Mouse (Mus musculus) heart, embryonic 14.5 days (tissue): ENCODE data around the gene Trak1. TPM values are rescaled to one million over a fixed set of nuclear protein-coding genes. Genes with fewer than 3 reads are reported as not detected.

ENCODE experiments used
- ATAC-seq: fragments of 200-750 bp; cut with Nextera tagmentation; 2 replicates; pipeline ENCODE4 v1.8.0; 2017; ENCODE audit warnings: low read depth, moderate TSS enrichment; ENCODE audit not compliant: insufficient number of reproducible peaks, insufficient read depth, low FRiP score
- H3K27ac ChIP-seq, 2 experiments: fragments of 200-500 bp in 1 of 2; fragments of 300-500 bp in 1 of 2; sonication (generic) in 1 of 2; replicated peaks in 1 of 2; 2 replicates each; pipeline ENCODE4 v1.5.1; 2012 to 2014; ENCODE audit warnings: low read depth in 2 of 2, low read length in 2 of 2, control low read depth in 1 of 2, mild to moderate bottlenecking in 1 of 2, mixed read lengths in 1 of 2; ENCODE audit not compliant: control insufficient read depth in 1 of 2, insufficient read depth in 1 of 2
- H3K27me3 ChIP-seq: fragments of 300-500 bp; sonication (generic); 2 replicates; pipeline ENCODE4 v1.6.1; 2014; ENCODE audit warnings: mild to moderate bottlenecking, low read length, control low read depth; ENCODE audit not compliant: control insufficient read depth, insufficient read depth
- H3K36me3 ChIP-seq: fragments of 300-500 bp; sonication (generic); 2 replicates; pipeline ENCODE4 v1.6.1; 2014; ENCODE audit warnings: mild to moderate bottlenecking, control low read depth, low read length, mixed read lengths; ENCODE audit not compliant: control insufficient read depth, insufficient read depth
- H3K4me1 ChIP-seq, 2 experiments: fragments of 200-500 bp in 1 of 2; fragments of 300-500 bp in 1 of 2; sonication (generic) in 1 of 2; 2 replicates each; pipeline ENCODE4 v1.6.1; 2012 to 2014; ENCODE audit warnings: low read length in 2 of 2, control low read depth in 1 of 2, mixed read lengths in 1 of 2; ENCODE audit not compliant: control insufficient read depth in 2 of 2, insufficient read depth in 2 of 2
- H3K4me2 ChIP-seq: fragments of 300-500 bp; sonication (generic); 2 replicates; pipeline ENCODE4 v1.6.1; 2014; ENCODE audit warnings: mild to moderate bottlenecking, low read length
- H3K4me3 ChIP-seq, 2 experiments: fragments of 200-500 bp in 1 of 2; fragments of 300-500 bp in 1 of 2; sonication (generic) in 1 of 2; 2 replicates each; pipeline ENCODE4 v1.5.1; 2012 to 2014; ENCODE audit warnings: low read length in 2 of 2, mild to moderate bottlenecking in 2 of 2, control low read depth in 1 of 2, low read depth in 1 of 2, moderate library complexity in 1 of 2; ENCODE audit not compliant: control insufficient read depth in 1 of 2, insufficient read depth in 1 of 2
- H3K9ac ChIP-seq: fragments of 300-500 bp; sonication (generic); 2 replicates; pipeline ENCODE4 v1.6.1; 2014; ENCODE audit warnings: mild to moderate bottlenecking, low read length
- H3K9me3 ChIP-seq: fragments of 300-500 bp; sonication (generic); 2 replicates; pipeline ENCODE4 v1.6.1; 2016; ENCODE audit warnings: low read length, control low read depth; ENCODE audit not compliant: control insufficient read depth
- WGBS: fragments of 180-500 bp; shearing (Covaris S2); extraction: QIAGEN DNeasy Blood & Tissue Kit; methylation state at CpG from one replicate; pipeline ENCODE4 v1.1.7; 2014; 5-methylcytosine and 5-hydroxymethylcytosine counted together
- polyA plus RNA-seq: library from polyadenylated mRNA; unstranded; fragments of >200 nt; fragmentation: Nextera tagmentation; extraction: Ambion mirVana; gene quantifications from 2 replicates; pipeline ENCODE4 v1.2.1, GENCODE M21; 2014

The Trak1 gene
- polyA plus RNA-seq, 1 experiment from 2014 or later = 41.3 TPM

- H3K27ac ChIP-seq = no peak overlapping the region
- no peaks in the 10 kb centered on the region for H3K9me3 ChIP-seq
- ATAC-seq = no peak
- WGBS = 53% methylated on average over 9 of the region's 9 CpGs
- peaks cover 31 to 42% of the 10 kb centered on the region in 2 experiments for H3K4me1 ChIP-seq
- peaks cover 14% of the 10 kb centered on the region for H3K36me3 ChIP-seq
- no peak overlapping the region for H3K9ac ChIP-seq
- H3K27me3 ChIP-seq = no peaks in the 10 kb centered on the region
- H3K4me3 ChIP-seq = no peak overlapping the region
- no peak overlapping the region for H3K4me2 ChIP-seq
Measured at GRCm38 (mm10) chr9:121303748-121304147, 6.4 kb downstream of the Trak1 start.

- no peaks in the 10 kb centered on the region for H3K27me3 ChIP-seq
- H3K9me3 ChIP-seq = no peaks in the 10 kb centered on the region
- no peak for ATAC-seq
- no peak overlapping the region for H3K9ac ChIP-seq
- H3K27ac ChIP-seq = no peak overlapping the region
- WGBS = 87% methylated on average over 10 of the region's 10 CpGs
- no peak overlapping the region for H3K4me3 ChIP-seq
- peaks cover 14% of the 10 kb centered on the region for H3K36me3 ChIP-seq
- H3K4me1 ChIP-seq = peaks cover 26 to 39% of the 10 kb centered on the region in 2 experiments
- no peak overlapping the region for H3K4me2 ChIP-seq
Measured at GRCm38 (mm10) chr9:121304520-121304919, 7.2 kb downstream of the Trak1 start.

GRCm38 (mm10) chr9:121305456-121305855 is 8.2 kb downstream of the Trak1 start:
- WGBS = 97% methylated on average over 4 of the region's 4 CpGs
- H3K36me3 ChIP-seq = peaks cover 10% of the 10 kb centered on the region

GRCm38 (mm10) chr9:121309287-121309686 is 12.0 kb downstream of the Trak1 start:
- Histone ChIP-seq H3K27ac (0 out of 4 replicates have a peak overlapping the region, but pooled peaks of 1 of the 2 experiments have one; percentile 78), H3K4me3 (no peak overlapping the region), H3K9me3 (no peaks in the 10 kb centered on the region), H3K36me3 (peaks cover 10% of the 10 kb centered on the region), H3K9ac (no peak overlapping the region), H3K4me1 (peaks cover 34 to 45% of the 10 kb centered on the region in 2 experiments), H3K27me3 (no peaks in the 10 kb centered on the region), H3K4me2 (no peak overlapping the region)
- ATAC-seq = no peak
- 51% methylated on average over 4 of the region's 4 CpGs for WGBS

More at GRCm38 (mm10) chr9:121305456-121305855, 8.2 kb downstream of the Trak1 start:
- Histone ChIP-seq H3K9me3 (no peaks in the 10 kb centered on the region), H3K27me3 (no peaks in the 10 kb centered on the region), H3K9ac (no peak overlapping the region), H3K27ac (no peak overlapping the region), H3K4me2 (no peak overlapping the region), H3K4me3 (no peak overlapping the region), H3K4me1 (peaks cover 26 to 40% of the 10 kb centered on the region in 2 experiments)
- no peak for ATAC-seq

- no peaks in the 10 kb centered on the region for H3K27me3 ChIP-seq
- peaks cover 41 to 57% of the 10 kb centered on the region in 2 experiments for H3K4me1 ChIP-seq
- no peak overlapping the region for H3K4me2 ChIP-seq
- peak overlapping the region; percentile 18 to 78 for H3K27ac ChIP-seq
- ATAC-seq = no peak
- H3K36me3 ChIP-seq = peaks cover 8% of the 10 kb centered on the region
- WGBS = 25% methylated on average over 7 of the region's 7 CpGs
- peak overlapping the region; percentile 2; the same call in 1 of the 2 replicates for H3K9ac ChIP-seq
- no peak overlapping the region for H3K4me3 ChIP-seq
- no peaks in the 10 kb centered on the region for H3K9me3 ChIP-seq
Measured at GRCm38 (mm10) chr9:121310501-121310900, 13.2 kb downstream of the Trak1 start.

GRCm38 (mm10) chr9:121311846-121312236 is 14.5 kb downstream of the Trak1 start:
- Histone ChIP-seq H3K9me3 (no peaks in the 10 kb centered on the region), H3K27ac (peak overlapping the region; percentile 43 to 97; a peak in 2 of 4 replicates), H3K9ac (no peak overlapping the region), H3K4me3 (no peak overlapping the region), H3K36me3 (peaks cover 3% of the 10 kb centered on the region; the same call in 1 of the 2 replicates), H3K27me3 (no peaks in the 10 kb centered on the region), H3K4me1 (peaks cover 51 to 71% of the 10 kb centered on the region in 2 experiments), H3K4me2 (no peak overlapping the region)
- 44% methylated on average over 6 of the region's 6 CpGs for WGBS
- no peak for ATAC-seq

- H3K4me2 ChIP-seq = no peak overlapping the region
- peak overlapping the region; percentile 43 to 97; a peak in 2 of 4 replicates for H3K27ac ChIP-seq
- H3K9me3 ChIP-seq = no peaks in the 10 kb centered on the region
- ATAC-seq = no peak
- H3K27me3 ChIP-seq = no peaks in the 10 kb centered on the region
- no peak overlapping the region for H3K4me3 ChIP-seq
- peaks cover 51 to 75% of the 10 kb centered on the region in 2 experiments for H3K4me1 ChIP-seq
- 78% methylated on average over 10 of the region's 10 CpGs for WGBS
- no peak overlapping the region for H3K9ac ChIP-seq
- H3K36me3 ChIP-seq = no peaks in the 10 kb centered on the region
Measured at GRCm38 (mm10) chr9:121312237-121312891, 15.1 kb downstream of the Trak1 start.
